Mouse (Mus musculus) layer of hippocampus, postnatal 10 days (tissue): ENCODE data around the gene Uaca. TPM values are rescaled to one million over a fixed set of nuclear protein-coding genes. Genes with fewer than 3 reads are reported as not detected.
"Not testable (repeated sequence)": the region's sequence is repeated elsewhere in the genome, so short reads cannot be mapped to it uniquely, and the experiment has no call there.

Experiments
- DNase-seq, 2 experiments: peaks; one replicate each; pipeline ENCODE4 v3.0.0; 2021; ENCODE audit warnings: low spot score in 2 of 2
- total RNA-seq, 2 experiments: library from RNA; stranded (reverse); gene quantifications; 2 replicates each; pipeline ENCODE4 v1.2.3; 2021

Uaca gene
- total RNA-seq, 2 experiments from 2014 or later = 13.7 to 15.2 TPM

GRCm38 (mm10) chr9:60790282-60790681 is 4.1 kb upstream of the Uaca start:
- DNase-seq = no peak

GRCm38 (mm10) chr9:60794841-60795351 is 554 bp downstream of the Uaca start:
- peak; percentile 12 to 26 for DNase-seq

- DNase-seq = peak in 1 of 2 experiments; percentile 7
Observed at GRCm38 (mm10) chr9:60796076-60796475, 1.7 kb downstream of the Uaca start.

- no peak for DNase-seq
Observed at GRCm38 (mm10) chr9:60797126-60797525, 2.8 kb downstream of the Uaca start.

- DNase-seq = no peak
Observed at GRCm38 (mm10) chr9:60799061-60799460, 4.7 kb downstream of the Uaca start.

GRCm38 (mm10) chr9:60800663-60801382 is 6.5 kb downstream of the Uaca start:
- no peak for DNase-seq

GRCm38 (mm10) chr9:60801746-60802145 is 7.4 kb downstream of the Uaca start:
- no peak for DNase-seq

- no peak for DNase-seq
Observed at GRCm38 (mm10) chr9:60802341-60802740, 8.0 kb downstream of the Uaca start.

- DNase-seq = no peak
Observed at GRCm38 (mm10) chr9:60806021-60806420, 11.7 kb downstream of the Uaca start.

GRCm38 (mm10) chr9:60807996-60808395 is 13.7 kb downstream of the Uaca start:
- no peak for DNase-seq

- DNase-seq = no peak
Observed at GRCm38 (mm10) chr9:60813139-60813880, 19.0 kb downstream of the Uaca start.

GRCm38 (mm10) chr9:60815502-60815901 is 21.2 kb downstream of the Uaca start:
- DNase-seq = no peak

GRCm38 (mm10) chr9:60817585-60817984 is 23.2 kb downstream of the Uaca start:
- DNase-seq = no peak

GRCm38 (mm10) chr9:60818582-60818981 is 24.2 kb downstream of the Uaca start:
- not testable (repeated sequence) for DNase-seq

GRCm38 (mm10) chr9:60819340-60819739 is 25.0 kb downstream of the Uaca start:
- DNase-seq = peak; percentile 26 to 38

- no peak for DNase-seq
Observed at GRCm38 (mm10) chr9:60821501-60821900, 27.2 kb downstream of the Uaca start.

- no peak for DNase-seq
Observed at GRCm38 (mm10) chr9:60822681-60823080, 28.3 kb downstream of the Uaca start.

- no peak for DNase-seq
Observed at GRCm38 (mm10) chr9:60825506-60825905, 31.2 kb downstream of the Uaca start.

- DNase-seq = no peak
Observed at GRCm38 (mm10) chr9:60826759-60827158, 32.4 kb downstream of the Uaca start.

- no peak for DNase-seq
Observed at GRCm38 (mm10) chr9:60828196-60828595, 33.9 kb downstream of the Uaca start.

GRCm38 (mm10) chr9:60829610-60830009 is 35.3 kb downstream of the Uaca start:
- no peak for DNase-seq

- no peak for DNase-seq
Observed at GRCm38 (mm10) chr9:60830079-60830478, 35.7 kb downstream of the Uaca start.
